Mouse (Mus musculus) forebrain, embryonic 15.5 days (tissue): ENCODE results near the gene Samd4. TPM values are rescaled to one million over a fixed set of nuclear protein-coding genes. Genes with fewer than 3 reads are reported as not detected.

Source experiments
- ATAC-seq: fragments of 200-750 bp; cut with Nextera tagmentation; replicated peaks from 2 replicates; pipeline ENCODE4 v1.8.0; 2017; ENCODE audit warnings: mild to moderate bottlenecking, moderate TSS enrichment, moderate library complexity
- H3K27ac ChIP-seq: fragments of 300-500 bp; sonication (generic); replicated peaks from 2 replicates; pipeline ENCODE4 v1.5.1; 2015; ENCODE audit warnings: mild to moderate bottlenecking, inconsistent platforms
- H3K27me3 ChIP-seq: fragments of 300-500 bp; sonication (generic); 2 replicates; pipeline ENCODE4 v1.6.1; 2015; ENCODE audit warnings: inconsistent platforms
- H3K36me3 ChIP-seq: fragments of 300-500 bp; sonication (generic); 2 replicates; pipeline ENCODE4 v1.6.1; 2015; ENCODE audit warnings: mild to moderate bottlenecking, inconsistent platforms
- H3K4me1 ChIP-seq: fragments of 300-500 bp; sonication (generic); 2 replicates; pipeline ENCODE4 v1.6.1; 2015; ENCODE audit warnings: inconsistent platforms
- H3K4me2 ChIP-seq: fragments of 300-500 bp; sonication (generic); replicated peaks from 2 replicates; pipeline ENCODE4 v1.6.1; 2015; ENCODE audit warnings: mild to moderate bottlenecking, inconsistent platforms
- H3K4me3 ChIP-seq: fragments of 300-500 bp; sonication (generic); 2 replicates; pipeline ENCODE4 v1.5.1; 2015; ENCODE audit warnings: mild to moderate bottlenecking, inconsistent platforms
- H3K9ac ChIP-seq: fragments of 300-500 bp; sonication (generic); replicated peaks from 2 replicates; pipeline ENCODE4 v1.6.1; 2015; ENCODE audit warnings: mild to moderate bottlenecking, inconsistent platforms
- H3K9me3 ChIP-seq: fragments of 300-500 bp; sonication (generic); 2 replicates; pipeline ENCODE4 v1.6.1; 2016; ENCODE audit warnings: inconsistent platforms
- WGBS: fragments of 180-500 bp; shearing (Covaris S2); methylation state at CpG from one replicate; pipeline ENCODE4 v1.1.7; 2015; ENCODE audit warnings: mixed read lengths; 5-methylcytosine and 5-hydroxymethylcytosine counted together
- polyA plus RNA-seq: library from polyadenylated mRNA; unstranded; fragments of >200 nt; fragmentation: Nextera tagmentation; extraction: Ambion mirVana; gene quantifications from 2 replicates; pipeline ENCODE4 v1.2.1, GENCODE M21; 2015

Gene Samd4
- polyA plus RNA-seq, 1 experiment from 2014 or later: 4.6 TPM

DNA sequence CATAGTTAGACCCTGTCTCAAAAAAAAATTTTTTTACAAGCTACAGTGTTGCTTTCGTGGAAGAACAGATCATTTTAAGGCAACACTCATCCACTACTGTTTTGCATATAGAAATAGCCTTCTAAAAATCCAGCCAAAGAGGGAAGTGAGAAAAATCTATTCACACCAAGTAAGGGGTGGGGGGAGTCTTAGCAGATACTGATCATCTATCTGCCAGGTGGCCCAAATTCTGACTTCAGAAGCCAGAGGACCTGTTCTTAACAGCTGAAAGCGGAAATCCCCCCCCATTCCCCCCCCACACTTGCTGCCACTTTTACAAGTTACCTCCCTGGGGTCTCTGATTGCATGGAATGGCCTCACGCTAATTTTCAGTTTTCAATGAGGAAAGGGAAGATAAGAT is 203.5 kb downstream of the Samd4 start:
- no peaks in the 10 kb centered on the region for H3K27me3 ChIP-seq
- no peak for ATAC-seq
- H3K27ac ChIP-seq: no peak overlapping the region
- no peaks in the 10 kb centered on the region for H3K9me3 ChIP-seq
- H3K9ac ChIP-seq: no peak overlapping the region
- H3K4me2 ChIP-seq: no peak overlapping the region
- H3K4me1 ChIP-seq: peaks cover 13% of the 10 kb centered on the region
- 70% methylated on average over 3 of the region's 3 CpGs for WGBS
- no peak overlapping the region for H3K4me3 ChIP-seq
- no peaks in the 10 kb centered on the region for H3K36me3 ChIP-seq

DNA sequence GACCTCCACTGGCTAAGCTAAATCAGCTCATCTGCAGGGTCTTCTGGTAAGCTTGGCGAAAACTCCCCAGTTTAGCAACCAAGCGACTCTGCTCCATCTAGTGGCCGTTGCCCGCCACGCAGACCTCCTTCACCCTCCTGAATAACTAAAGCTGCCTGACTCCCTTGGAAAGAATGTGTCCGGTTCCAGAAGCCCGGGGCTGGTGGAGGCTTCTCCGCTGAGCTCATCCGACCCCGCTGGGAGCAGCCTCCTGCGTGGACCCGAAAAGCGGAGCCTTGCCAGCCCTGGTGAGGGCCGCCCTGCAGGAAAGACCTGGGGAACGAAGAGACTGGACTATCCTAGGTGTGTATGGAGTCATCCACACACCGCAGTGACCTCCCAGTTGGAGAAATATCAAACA is 204.1 kb downstream of the Samd4 start:
- Histone ChIP-seq H3K27me3 (no peaks in the 10 kb centered on the region), H3K27ac (no peak overlapping the region), H3K36me3 (no peaks in the 10 kb centered on the region), H3K4me1 (peaks cover 13% of the 10 kb centered on the region), H3K9ac (peak overlapping the region; percentile 44; the same call in 1 of the 2 replicates), H3K4me3 (peak overlapping the region; percentile 26), H3K4me2 (peak overlapping the region; percentile 57), H3K9me3 (no peaks in the 10 kb centered on the region)
- WGBS: 3% methylated on average over 16 of the region's 16 CpGs
- ATAC-seq: peak; percentile 84

DNA sequence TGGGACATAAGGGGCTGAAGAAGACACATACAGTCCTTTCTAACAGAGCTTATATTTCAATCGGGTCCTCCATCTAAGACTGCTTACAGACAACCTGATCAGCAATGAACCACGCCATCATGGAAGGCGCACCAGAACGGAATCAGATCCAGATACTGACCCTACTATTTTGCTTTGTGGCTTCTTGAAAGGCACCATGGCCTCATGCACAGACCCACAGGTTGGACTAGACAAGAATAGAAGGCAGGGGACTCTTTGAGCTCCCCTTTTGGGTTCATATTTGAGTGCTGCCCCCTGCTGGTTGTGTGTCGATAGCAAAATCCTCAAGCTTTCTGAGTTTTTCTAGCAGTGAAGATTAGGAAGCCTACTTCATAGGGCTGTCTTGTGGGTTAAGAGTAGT is 204.5 kb downstream of the Samd4 start:
- peak overlapping the region; percentile 26 for H3K4me3 ChIP-seq
- no peaks in the 10 kb centered on the region for H3K9me3 ChIP-seq
- H3K27me3 ChIP-seq: no peaks in the 10 kb centered on the region
- ATAC-seq: peak; percentile 36
- H3K36me3 ChIP-seq: no peaks in the 10 kb centered on the region
- no peak overlapping the region for H3K27ac ChIP-seq
- peak overlapping the region; percentile 57 for H3K4me2 ChIP-seq
- H3K4me1 ChIP-seq: peaks cover 13% of the 10 kb centered on the region
- no peak overlapping the region for H3K9ac ChIP-seq
- WGBS: 35% methylated on average over 5 of the region's 5 CpGs

DNA sequence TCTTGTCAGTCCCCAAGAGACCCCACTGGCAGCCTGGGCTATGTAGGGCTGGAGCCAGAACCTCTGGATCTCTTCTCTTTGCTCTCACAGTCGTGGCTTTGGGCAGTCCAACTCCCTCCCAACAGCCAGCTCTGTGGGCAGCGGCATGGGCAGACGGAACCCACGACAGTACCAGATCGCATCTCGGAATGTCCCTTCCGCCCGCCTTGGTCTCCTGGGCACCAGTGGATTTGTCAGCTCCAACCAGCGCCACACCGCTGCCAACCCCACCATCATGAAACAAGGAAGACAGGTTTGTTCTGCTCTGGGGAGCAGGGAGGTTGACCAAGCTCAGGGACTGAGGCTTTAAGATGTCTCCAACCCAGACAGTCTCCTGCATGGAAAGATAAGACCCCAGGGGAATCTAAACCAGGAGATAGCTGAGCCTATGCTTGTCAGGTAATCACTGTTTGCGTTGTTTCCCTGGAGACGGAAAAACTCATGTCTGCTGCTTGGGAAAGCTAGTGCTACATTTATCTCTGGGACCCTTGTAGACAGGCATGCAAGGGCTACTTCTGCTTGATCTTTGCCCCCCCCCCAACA is 205.1 kb downstream of the Samd4 start:
- 91% methylated on average over 12 of the region's 12 CpGs for WGBS
- H3K9ac ChIP-seq: no peak overlapping the region
- ATAC-seq: no peak; the same call in 1 of the 2 replicates
- no peaks in the 10 kb centered on the region for H3K27me3 ChIP-seq
- no peak overlapping the region for H3K4me2 ChIP-seq
- no peak overlapping the region for H3K27ac ChIP-seq
- H3K4me1 ChIP-seq: peaks cover 16% of the 10 kb centered on the region
- no peak overlapping the region for H3K4me3 ChIP-seq
- no peaks in the 10 kb centered on the region for H3K9me3 ChIP-seq
- no peaks in the 10 kb centered on the region for H3K36me3 ChIP-seq

DNA sequence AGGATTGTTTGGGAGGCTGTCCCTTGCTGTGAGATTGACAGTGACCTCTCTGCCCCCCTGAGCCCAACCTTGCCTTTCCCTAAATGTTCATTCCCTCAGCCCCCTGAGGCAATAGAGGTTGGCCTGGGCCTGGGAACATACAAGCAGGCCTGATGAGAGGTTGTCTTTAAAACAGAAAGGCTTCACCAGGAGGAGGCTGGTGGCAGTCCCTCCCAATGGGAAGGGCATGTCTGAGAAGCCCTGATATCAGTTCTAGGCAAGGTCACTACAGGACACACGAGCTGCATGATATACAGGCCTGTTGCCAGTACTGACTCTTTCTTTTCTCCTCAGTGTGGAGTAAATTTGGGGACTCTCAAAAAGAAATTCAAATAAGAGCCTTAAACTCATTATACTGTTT is 205.7 kb downstream of the Samd4 start:
- no peak overlapping the region for H3K4me2 ChIP-seq
- no peaks in the 10 kb centered on the region for H3K36me3 ChIP-seq
- H3K4me3 ChIP-seq: no peak overlapping the region
- no peak for ATAC-seq
- H3K27me3 ChIP-seq: no peaks in the 10 kb centered on the region
- no peak overlapping the region for H3K9ac ChIP-seq
- H3K4me1 ChIP-seq: peaks cover 17% of the 10 kb centered on the region
- WGBS: 74% methylated on average over 1 of the region's 1 CpGs
- no peaks in the 10 kb centered on the region for H3K9me3 ChIP-seq
- H3K27ac ChIP-seq: no peak overlapping the region

DNA sequence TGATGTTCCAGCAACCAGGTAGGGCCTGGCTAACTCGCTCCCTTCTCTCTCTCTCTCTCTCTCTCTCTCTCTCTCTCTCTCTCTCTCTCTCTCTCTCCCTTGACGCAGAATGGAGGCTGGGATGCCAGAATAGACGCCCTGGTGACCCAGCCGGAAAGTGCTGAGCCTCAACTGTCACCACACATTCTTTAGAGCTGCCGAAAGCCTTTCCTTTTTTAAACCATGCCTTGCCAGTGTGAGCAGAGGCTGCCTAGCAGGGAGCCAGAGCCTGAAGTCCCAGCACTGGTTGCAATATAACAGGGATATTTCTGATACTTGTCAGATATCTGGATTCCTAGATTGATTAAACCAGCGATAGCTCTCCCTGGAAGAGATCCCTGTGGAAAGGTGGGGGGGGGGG is 206.5 kb downstream of the Samd4 start:
- no peaks in the 10 kb centered on the region for H3K36me3 ChIP-seq
- 68% methylated on average over 6 of the region's 6 CpGs for WGBS

DNA sequence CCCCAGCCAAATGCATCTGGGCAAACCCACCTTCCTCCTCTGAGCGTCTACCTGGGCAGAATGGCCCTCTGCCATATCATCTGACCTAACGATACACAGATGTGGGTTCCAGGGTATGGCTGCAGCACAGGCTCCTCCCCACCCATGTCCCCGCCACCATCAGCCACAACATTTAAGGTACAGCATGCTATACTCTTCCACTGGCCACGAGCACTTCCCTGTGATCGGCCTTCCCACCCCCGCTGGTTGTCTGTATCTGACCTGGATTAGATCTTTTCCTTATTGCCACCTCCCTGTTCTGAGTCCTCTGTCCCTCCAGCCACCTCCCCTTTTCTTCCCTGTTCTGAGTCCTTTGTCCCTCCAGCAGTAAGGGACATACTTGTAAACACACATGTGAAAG is 209.3 kb downstream of the Samd4 start:
- Histone ChIP-seq H3K9ac (no peak overlapping the region), H3K9me3 (no peaks in the 10 kb centered on the region), H3K27ac (no peak overlapping the region), H3K4me3 (no peak overlapping the region), H3K4me1 (peaks cover 17% of the 10 kb centered on the region), H3K36me3 (no peaks in the 10 kb centered on the region), H3K4me2 (no peak overlapping the region), H3K27me3 (no peaks in the 10 kb centered on the region)
- 93% methylated on average over 6 of the region's 6 CpGs for WGBS
- no peak for ATAC-seq

More for the DNA sequence above, 206.5 kb downstream of the Samd4 start:
- no peak overlapping the region for H3K4me3 ChIP-seq
- peaks cover 22% of the 10 kb centered on the region for H3K4me1 ChIP-seq
- no peak overlapping the region for H3K4me2 ChIP-seq
- ATAC-seq: no peak
- H3K9me3 ChIP-seq: no peaks in the 10 kb centered on the region
- no peak overlapping the region for H3K27ac ChIP-seq
- no peaks in the 10 kb centered on the region for H3K27me3 ChIP-seq
- no peak overlapping the region for H3K9ac ChIP-seq

DNA sequence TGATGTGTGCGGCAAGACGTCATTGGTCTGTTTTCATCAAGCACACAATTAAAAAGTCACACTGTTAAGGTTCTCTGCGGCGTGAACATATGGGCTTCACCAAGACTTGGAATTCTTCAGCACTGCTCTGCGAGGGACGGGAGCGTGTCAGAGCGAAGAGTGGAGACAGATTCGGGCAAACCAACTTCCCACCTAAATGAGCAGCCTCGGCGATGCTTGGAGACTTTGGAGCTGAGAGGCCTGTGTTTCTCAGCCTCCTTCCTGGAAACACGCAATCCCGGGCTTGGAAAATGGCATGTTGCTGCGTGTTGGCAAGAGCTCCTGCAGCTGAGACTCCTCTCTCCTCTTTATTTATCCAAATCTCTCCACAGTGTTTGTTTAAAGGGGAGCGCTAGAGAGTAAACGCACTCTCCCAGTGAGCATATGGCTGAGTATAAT is 210.7 kb downstream of the Samd4 start:
- Histone ChIP-seq H3K27ac (peak overlapping the region; percentile 63), H3K4me2 (no peak overlapping the region), H3K4me3 (no peak overlapping the region), H3K27me3 (no peaks in the 10 kb centered on the region), H3K4me1 (peaks cover 14% of the 10 kb centered on the region), H3K9ac (no peak overlapping the region), H3K9me3 (no peaks in the 10 kb centered on the region), H3K36me3 (no peaks in the 10 kb centered on the region)
- ATAC-seq: peak; percentile 88
- WGBS: 50% methylated on average over 16 of the region's 16 CpGs

DNA sequence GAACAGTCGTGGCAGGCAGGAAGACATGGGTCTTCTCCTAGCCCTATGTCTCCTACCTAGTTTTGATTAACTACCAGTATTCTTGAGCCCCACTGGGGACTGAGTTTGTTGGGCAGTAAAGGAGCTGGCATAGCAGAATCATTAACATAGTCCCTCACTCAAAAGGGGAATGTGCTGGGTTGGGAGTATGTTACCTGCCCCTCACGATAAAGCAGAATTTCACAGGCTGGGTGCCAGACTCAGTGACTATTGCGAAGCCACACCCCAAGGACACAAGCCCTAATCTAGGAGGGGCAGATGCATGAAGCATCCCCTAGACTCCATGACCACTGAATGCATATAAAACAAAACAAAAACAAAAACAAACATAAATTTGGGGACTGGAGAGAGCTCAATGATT is 212.4 kb downstream of the Samd4 start:
- H3K27me3 ChIP-seq: no peaks in the 10 kb centered on the region
- 88% methylated on average over 3 of the region's 3 CpGs for WGBS
- ATAC-seq: no peak
- no peaks in the 10 kb centered on the region for H3K9me3 ChIP-seq
- no peaks in the 10 kb centered on the region for H3K36me3 ChIP-seq
- no peak overlapping the region for H3K27ac ChIP-seq
- no peak overlapping the region for H3K9ac ChIP-seq
- H3K4me1 ChIP-seq: peaks cover 14% of the 10 kb centered on the region
- H3K4me2 ChIP-seq: no peak overlapping the region
- no peak overlapping the region for H3K4me3 ChIP-seq

DNA sequence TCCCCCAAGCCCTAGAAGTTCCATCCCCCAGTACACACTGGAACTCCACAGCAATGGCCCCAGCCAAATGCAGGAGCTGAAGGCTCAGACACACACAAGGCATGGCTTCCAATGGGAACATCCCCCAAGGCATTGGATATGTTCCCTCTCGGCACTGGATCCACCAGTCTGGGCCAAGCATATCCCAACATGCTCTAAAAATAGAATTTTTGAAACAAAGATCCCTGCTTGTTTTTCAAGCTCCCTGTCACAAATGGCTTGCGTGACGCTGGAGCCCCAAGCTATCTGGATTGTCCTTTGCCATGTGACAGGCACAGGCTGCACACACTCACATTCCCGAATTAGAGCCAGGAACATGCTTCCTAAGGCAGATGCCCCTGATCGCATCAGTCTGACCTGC is 213.7 kb downstream of the Samd4 start:
- no peak overlapping the region for H3K4me2 ChIP-seq
- 79% methylated on average over 5 of the region's 5 CpGs for WGBS
- H3K36me3 ChIP-seq: no peaks in the 10 kb centered on the region
- no peak overlapping the region for H3K27ac ChIP-seq
- H3K27me3 ChIP-seq: no peaks in the 10 kb centered on the region
- no peaks in the 10 kb centered on the region for H3K9me3 ChIP-seq
- H3K4me3 ChIP-seq: no peak overlapping the region
- no peak overlapping the region for H3K9ac ChIP-seq
- no peak for ATAC-seq
- peaks cover 14% of the 10 kb centered on the region for H3K4me1 ChIP-seq

DNA sequence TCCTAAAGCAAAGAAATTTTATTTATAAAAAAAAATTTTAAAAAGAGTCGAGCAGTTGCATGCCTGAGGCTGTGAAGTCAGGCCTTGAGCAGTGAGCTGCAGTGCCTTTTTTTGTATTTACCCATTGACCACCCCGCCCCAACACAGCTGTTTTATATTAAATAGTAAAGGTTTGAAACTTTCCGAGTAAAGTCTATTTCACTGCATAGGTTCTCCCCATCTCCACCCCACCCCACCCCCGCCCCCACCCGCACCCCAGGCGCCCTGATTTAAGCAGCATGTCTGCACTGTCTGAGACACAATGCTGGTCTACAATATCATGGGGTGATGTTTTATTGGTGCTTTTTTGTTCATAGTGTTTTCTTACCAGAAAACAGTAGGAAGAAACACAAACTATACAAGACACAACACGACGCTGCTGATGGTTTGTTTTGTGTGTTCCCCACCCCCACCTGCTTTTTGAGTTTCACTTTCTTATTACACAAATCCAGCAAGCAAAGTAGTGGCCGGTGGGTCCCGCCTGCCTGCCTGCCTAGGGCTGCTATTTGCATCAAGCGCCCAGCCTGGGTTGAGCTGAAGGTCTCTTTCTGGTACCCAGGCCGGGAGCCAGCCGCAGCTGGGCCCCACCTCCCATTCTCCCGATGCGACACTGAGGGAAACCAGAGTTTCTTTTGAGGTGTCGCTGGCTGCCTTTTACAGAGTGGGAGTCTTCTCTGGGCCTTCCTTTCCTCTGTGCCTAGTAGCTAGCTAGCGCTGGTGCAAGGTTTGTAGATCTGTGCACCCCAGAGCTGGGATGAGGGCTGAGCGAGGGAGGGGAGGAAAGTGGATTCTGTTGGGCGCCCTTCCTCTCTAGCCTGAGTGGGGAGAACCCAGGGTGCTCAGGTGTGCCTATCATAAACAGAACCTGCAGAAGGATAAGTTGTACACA is 221.9 kb downstream of the Samd4 start:
- Histone ChIP-seq H3K4me2 (no peak overlapping the region), H3K36me3 (no peaks in the 10 kb centered on the region), H3K9me3 (no peaks in the 10 kb centered on the region), H3K9ac (no peak overlapping the region), H3K27me3 (no peaks in the 10 kb centered on the region), H3K4me1 (no peaks in the 10 kb centered on the region), H3K4me3 (no peak overlapping the region), H3K27ac (no peak overlapping the region)
- WGBS: 33% methylated on average over 19 of the region's 19 CpGs
- no peak for ATAC-seq

DNA sequence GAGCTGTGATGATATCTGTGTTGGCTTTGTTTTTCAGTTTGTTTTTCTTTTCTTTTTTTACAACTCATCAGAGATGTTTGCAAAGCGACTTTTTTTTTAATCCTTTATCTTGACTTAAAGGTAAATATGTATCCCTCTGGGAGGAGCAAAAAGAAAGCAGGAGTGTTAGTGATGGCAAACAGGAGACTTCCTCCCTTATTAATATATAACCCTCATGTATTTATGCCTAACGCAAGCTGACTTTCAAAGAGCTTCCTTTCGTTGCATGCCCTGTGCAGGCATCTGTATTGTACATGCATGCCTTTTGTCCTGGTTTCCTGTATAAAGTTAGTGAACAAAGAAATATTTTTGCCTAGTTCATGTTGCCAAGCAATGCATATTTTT is 222.5 kb downstream of the Samd4 start:
- Histone ChIP-seq H3K4me2 (no peak overlapping the region), H3K4me3 (no peak overlapping the region), H3K4me1 (no peaks in the 10 kb centered on the region), H3K27me3 (no peaks in the 10 kb centered on the region), H3K36me3 (no peaks in the 10 kb centered on the region), H3K27ac (no peak overlapping the region), H3K9me3 (no peaks in the 10 kb centered on the region), H3K9ac (no peak overlapping the region)
- ATAC-seq: no peak
- WGBS: 92% methylated on average over 3 of the region's 3 CpGs
